Mouse (Mus musculus): ENCODE results near the gene 4930548H24Rik.
"Not testable (repeated sequence)": the region's sequence is repeated elsewhere in the genome, so short reads cannot be mapped to it uniquely, and the experiment has no call there.

4930548H24Rik gene

DNA sequence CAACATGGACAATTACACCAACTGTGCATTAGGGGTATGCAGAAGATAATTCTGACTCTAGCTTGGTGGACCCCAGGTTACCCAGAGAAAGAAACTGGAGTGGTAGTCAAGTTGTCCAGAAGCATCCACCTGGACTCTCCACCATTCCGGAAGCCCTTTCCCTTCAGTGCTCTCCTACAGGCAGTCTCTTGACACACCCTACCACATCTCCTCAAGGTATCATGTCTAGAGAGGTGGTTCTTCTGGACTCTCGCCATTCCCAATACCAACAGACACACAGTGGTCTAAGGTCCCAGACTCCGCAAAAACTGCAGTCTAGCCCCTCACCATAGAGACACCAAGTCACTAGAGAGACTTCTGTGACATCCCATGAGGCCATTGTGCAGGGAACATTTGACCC lies at the start of gene 4930548H24Rik:
Gene 4930548H24Rik, plus strand, starts transcription at position 301 of the 400 bp plus-strand sequence.
- in situ Hi-C loops (cut with MboI, MseI), result no loop called here

DNA sequence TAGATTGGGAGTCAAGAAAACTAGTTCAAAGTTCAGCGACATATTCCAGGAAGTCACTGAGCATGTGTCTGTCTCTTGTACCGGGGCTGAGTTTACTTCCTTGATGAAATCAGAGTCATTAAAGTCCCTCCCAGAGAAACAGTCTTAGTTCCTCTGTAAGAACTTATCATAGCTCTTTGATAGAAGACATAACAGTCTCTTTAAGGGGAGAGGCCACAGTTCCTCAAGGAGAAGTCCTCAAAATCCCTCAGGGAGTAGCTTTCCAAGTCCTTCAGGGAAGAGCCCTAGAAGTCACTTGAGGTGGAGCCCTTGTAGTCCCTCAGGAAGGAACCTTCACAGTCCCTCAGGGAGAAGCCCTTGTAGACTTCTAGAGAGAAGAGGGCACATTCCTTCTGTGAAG lies 34.2 kb upstream of the 4930548H24Rik start:
- in situ Hi-C loops (cut with MboI, MseI), result no loop called here

DNA sequence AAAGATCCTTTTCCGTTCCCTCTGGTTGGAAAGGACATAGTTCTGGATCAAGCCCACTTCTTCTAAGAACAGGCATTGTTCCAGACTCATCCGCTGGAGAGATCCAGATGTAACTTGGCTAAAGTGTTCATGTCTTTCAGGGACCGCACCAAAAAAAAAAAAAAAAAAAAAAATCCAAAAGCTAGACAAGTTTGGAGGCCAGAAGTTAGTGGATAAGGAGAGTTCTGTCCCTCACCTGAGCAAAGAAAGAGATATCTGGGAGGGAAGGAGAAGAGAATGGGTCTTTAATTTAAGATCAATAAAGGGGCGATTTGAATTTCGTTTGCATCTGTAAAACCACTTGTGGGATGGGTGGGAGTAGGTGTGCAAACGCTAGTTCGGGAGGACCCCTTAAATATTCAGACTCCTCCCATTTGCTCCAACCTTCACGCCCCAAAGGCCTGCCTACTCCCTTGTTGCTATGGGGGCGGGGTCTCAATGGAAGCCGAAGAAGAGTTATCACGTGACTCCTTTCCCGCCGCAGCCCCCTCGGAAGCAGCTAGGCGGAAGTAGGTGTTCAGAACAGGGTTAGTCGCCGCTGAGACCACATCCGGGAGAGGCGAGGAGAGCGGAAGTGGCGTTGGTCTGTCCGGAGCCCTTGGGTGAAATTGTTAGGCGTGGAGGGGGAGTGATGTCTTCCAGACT lies 33.5 kb upstream of the 4930548H24Rik start, which contains the start of gene Zfp512:
Gene Zfp512, plus strand, starts transcription at position 554 of the 684 bp plus-strand sequence.
- in situ Hi-C loops (cut with MboI, MseI), result no loop called here

- in situ Hi-C loops (cut with MboI, MseI), result no loop called here
Observed at GRCm38 (mm10) chr5:31452562-31452878, 33.0 kb upstream of the 4930548H24Rik start.

DNA sequence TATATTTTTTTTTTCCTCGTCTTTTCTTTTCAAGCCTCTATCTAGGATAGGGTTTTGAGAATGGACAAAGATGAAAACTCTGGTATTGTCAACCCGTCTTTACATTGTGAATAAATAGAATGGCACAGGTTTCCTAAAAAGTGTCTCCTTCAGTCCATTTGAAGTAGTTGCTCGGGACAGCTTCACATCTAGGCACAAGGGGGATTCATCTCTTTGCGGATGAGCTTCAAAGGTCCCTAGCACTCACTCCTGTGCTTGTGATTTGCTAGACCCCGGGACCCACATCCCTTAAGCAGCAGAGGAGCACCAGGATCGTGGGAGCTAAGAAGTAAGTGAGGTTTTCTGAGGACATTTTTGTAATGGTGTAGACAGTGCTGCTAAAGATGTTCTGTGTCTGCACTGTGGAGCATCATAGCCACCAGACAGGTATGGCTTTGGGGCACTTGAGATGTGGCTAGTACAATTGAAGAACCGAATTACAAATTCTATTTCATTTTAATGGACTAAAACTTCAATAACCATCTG lies 32.6 kb upstream of the 4930548H24Rik start:
- in situ Hi-C loops (cut with MboI, MseI), result no loop called here

DNA sequence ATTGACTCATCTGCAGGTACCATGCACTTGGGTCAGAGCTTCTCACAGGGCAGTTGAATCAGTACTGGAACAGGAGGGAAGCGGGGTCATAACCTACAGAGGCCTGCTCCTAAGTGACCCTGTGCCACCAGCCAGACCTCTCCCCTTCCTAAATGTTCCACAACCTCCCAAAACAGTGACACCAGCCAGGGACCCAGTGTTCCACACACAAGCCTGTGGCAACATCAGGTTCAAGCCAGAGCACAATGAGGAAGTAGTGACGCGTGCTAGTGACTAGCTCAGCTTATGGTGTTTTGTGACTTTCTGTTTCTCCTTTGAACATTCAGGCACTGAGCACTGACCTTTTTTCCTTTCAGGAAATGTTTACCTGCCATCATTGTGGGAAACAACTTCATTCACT lies 17.7 kb upstream of the 4930548H24Rik start:
- in situ Hi-C loops (cut with MboI, MseI), result no loop called here

- in situ Hi-C loops (cut with MboI, MseI), result no loop called here
Observed at GRCm38 (mm10) chr5:31469711-31470110, 15.8 kb upstream of the 4930548H24Rik start.

GRCm38 (mm10) chr5:31470334-31470733 lies 15.2 kb upstream of the 4930548H24Rik start:
- in situ Hi-C loops (cut with MboI, MseI), result no loop called here

DNA sequence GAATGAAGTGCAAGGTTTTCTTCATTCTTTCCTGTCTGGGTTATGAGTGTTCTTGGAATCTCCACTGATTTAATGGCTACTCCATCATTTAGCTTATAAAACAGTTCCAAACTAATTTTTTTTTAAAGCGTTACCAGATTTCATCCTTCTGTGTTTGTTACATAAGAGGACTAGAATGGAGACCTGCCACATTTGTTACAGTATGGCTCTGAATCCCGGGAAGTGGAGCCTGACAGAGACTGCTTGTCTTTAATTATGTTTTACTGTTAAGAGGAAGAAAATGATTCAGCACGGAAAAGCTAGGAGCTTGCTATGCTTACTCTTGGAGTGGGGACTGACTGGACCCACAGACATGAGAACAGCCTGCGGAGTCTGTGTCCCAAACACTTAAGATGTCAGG lies 5.0 kb upstream of the 4930548H24Rik start:
- in situ Hi-C loops (cut with MboI, MseI), result no loop called here

DNA sequence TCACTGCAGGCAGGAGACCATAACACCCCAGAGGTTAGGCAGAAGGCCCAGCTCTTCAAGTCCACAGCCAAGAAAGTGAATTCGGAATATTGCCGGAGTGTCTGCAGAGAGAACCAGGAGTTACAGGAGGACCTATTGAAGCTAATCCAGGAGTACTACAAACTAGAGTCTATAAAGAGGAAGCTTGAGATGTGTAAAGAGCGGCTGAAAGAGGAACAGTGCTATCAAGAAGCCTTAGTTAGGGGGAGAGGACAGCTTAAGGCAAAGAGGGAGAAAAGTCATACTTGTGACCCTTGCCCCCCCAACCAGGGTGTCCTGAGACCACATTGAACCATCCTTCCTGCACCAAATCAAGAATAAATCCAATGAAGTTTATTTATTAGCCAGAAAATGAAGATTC lies 2.3 kb downstream of the 4930548H24Rik start:
- in situ Hi-C loops (cut with MboI, MseI), result no loop called here

DNA sequence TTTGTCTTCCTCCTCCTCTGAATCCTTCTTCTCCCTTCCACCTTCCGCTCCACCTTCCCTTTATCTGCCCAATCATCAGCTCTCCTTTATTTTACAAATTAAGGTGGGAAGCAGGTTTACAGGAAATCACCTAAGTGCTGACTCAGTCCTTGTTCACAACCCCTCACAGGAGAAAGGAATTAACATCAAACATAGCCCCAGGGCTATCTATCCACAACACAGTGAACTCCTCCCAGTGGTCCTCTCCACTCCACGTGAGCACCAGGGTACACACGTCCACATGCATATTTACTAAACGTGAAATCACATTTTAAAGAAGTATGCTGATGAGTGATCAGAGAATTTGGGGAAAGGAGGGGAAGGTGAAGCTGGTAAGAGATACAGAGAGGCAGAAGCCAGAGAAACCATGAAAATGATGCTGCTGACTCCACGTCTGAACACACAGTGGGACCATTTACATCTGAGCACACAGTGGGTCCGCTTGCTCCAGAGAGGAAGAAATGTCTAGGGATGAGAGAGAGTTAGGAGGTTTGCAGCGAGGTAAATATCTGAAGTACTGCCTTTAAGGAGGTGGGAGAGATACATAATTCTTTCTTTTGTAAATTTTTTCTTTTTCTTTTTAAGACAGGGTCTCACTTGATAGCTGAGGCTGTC lies 3.7 kb downstream of the 4930548H24Rik start:
- in situ Hi-C loops (cut with MboI, MseI), result no loop called here

GRCm38 (mm10) chr5:31492031-31492430 lies 6.5 kb downstream of the 4930548H24Rik start:
- in situ Hi-C loops (cut with MboI, MseI), result no loop called here

GRCm38 (mm10) chr5:31494513-31495297 lies 9.2 kb downstream of the 4930548H24Rik start, which contains the start of gene Gpn1:
Gene Gpn1, plus strand, starts transcription at chr5:31494741.
- in situ Hi-C loops (cut with MboI, MseI), result no loop called here

DNA sequence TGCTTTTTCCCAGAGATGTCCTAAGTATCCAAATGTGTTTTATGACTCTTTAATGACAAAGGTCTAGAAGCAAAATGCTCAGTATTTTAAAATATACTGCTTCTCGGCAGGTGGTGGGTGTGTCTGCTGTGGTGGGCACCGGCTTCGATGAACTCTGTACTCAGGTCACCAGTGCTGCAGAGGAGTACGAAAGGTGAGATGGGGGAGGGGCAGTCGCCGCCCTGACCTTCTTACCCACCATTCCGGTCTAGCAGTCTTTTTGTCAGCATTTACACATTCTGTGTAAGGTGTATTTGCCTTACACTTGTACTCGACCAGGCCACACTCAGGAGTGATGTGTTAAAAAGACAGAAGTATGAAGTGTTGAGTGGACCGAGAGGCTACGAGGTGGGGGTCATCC lies 19.3 kb downstream of the 4930548H24Rik start:
- in situ Hi-C loops (cut with MboI, MseI), result no loop called here

GRCm38 (mm10) chr5:31512481-31512880 lies 26.9 kb downstream of the 4930548H24Rik start:
- in situ Hi-C loops (cut with MboI, MseI), result no loop called here

DNA sequence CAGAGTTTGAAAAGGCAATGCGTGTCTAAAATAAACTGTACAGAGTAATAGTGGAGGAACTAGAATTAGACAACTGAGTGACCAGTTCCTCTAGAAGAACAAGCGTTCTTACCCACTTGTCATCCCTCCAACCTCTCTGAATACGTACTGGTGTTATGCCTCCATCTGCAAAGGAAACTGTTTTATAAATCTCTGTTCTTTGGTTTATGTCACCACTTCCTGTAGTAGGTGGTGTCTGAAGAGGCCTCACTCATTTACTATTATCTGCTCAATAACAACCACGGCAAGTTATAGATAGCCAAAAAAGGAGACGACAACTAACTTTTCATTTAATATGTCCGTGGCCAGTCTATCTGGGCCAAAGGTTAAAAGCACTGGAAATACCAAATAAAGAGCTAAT lies 35.0 kb downstream of the 4930548H24Rik start:
- in situ Hi-C loops (cut with MboI, MseI), result no loop called here

DNA sequence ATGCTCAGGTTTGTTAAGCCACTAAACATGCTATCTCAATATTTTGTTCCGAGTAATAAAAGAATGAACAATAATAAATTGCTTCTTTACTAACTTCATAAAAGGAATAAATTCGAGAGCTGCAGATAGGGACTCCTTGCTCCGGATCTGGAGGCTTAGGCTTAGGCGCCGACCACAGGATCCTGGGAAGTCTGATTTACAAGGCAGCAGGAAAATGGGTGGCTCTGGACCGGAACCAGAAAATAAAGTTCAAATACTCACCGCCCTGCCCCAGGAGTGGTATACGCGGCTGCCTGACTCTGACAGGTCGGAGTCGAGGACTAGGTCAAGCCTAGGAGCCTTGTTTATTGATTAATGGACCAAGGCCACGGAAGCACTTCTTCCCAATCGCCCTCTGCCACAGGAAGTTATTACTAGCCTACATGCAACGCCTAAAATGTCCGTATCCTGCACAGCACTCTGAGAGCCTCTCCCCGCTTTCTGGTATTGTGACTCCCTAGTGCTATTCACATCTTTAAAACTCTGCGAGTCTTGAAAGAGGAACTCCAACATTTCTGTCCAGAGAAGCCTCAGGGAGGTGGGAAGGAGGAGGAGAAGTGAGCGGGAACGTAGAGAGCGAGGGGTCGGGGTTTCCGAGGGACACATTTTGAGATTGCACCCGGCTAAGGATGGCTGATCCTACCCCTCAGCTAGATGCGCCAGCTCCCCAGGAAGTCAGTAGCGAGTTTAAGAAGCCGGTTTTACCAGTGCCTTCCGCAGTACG lies 41.0 kb downstream of the 4930548H24Rik start, which contains the start of gene Slc4a1ap:
Gene Slc4a1ap, plus strand, starts transcription at position 642 of the 763 bp plus-strand sequence.
- in situ Hi-C loops (cut with MboI, MseI), result no loop called here

DNA sequence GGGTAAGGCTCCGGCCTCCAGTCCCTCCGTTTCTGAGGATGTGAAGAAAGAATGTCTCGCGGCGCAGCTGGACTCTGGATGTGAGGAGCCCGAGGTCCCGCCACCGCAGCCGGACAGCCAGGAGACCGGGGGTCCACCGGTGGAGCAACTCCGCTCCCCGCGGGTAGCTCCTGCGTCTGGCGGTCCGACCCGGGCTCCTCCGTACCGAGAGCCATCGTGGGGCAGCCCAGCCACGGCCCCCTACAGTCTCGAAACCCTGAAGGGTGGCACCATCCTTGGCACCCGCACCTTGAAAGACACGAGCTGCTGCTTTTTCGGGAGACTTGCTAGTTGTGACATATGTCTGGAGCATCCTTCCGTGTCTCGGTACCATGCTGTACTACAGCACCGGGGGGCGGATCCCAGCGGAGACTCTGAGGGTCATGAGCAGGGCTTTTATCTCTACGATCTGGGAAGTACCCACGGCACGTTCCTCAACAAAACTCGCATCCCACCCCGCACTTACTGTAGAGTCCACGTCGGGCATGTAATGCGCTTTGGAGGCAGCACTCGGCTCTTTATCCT lies 41.7 kb downstream of the 4930548H24Rik start:
- in situ Hi-C loops (cut with MboI, MseI), result no loop called here

GRCm38 (mm10) chr5:31527707-31528106 lies 42.2 kb downstream of the 4930548H24Rik start, which contains the start of gene Supt7l:
Gene Supt7l, minus strand, starts transcription at chr5:31527807.
- in situ Hi-C loops (cut with MboI, MseI), result not testable (repeated sequence)

DNA sequence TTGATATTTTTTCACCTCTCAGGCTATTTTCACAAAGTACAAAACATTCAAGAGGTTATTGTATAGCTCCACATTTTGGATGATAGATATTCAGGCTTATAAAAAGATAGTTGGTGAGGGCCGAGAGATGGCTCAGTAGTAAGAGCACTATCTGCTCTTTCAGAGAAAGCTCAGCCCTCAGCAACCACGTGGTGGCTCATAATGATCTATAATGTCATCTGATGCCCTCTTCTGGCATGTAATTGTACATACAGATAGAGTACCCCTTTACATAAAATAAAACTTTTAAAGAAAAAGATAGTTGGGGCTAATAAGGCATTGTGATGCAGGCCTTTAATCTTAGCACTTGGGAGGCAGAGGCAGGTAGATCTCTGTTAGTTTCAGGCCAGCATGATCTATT lies 43.0 kb downstream of the 4930548H24Rik start:
- in situ Hi-C loops (cut with MboI, MseI), result no loop called here

- in situ Hi-C loops (cut with MboI, MseI), result no loop called here
Observed at GRCm38 (mm10) chr5:31535228-31535627, 49.7 kb downstream of the 4930548H24Rik start.
